8 mouse cellular contexts compared by ENCODE assay signal in genomic region chrX:7762921-7763197, GRCm38 (mm10). TPM values are rescaled to one million over a fixed set of nuclear protein-coding genes. Genes with fewer than 3 reads are reported as not detected.
DNase-seq lines count a peak whose midpoint lies in the region; ATAC-seq and TF ChIP-seq lines count a peak whose summit lies in the region.

No protein-coding gene starts in this region.

- no peak for TF ChIP-seq EP300 in ES-Bruce4 (IDR thresholded peaks at IDR 0.05; ENCODE audit: insufficient read depth, low read depth, low read length)

- H3K4me2 ChIP-seq in heart, embryonic 14.5 days (ENCODE audit: low read length) = peak overlapping the region; percentile 73
- H3K4me2 ChIP-seq in forebrain, embryonic 14.5 days (ENCODE audit: low read length) = peak overlapping the region; percentile 63
- H3K4me2 ChIP-seq in liver, embryonic 16.5 days (ENCODE audit: low read depth, low read length) = peak overlapping the region; percentile 77

- H3K36me3 ChIP-seq in heart, embryonic 14.5 days (ENCODE audit: control insufficient read depth, insufficient read depth, low read length) = peaks cover 17% of the 10 kb centered on the region; the same call in 1 of the 2 replicates
- peaks cover 18% of the 10 kb centered on the region for H3K36me3 ChIP-seq in ES-Bruce4 (ENCODE audit: control insufficient read depth, insufficient read depth, low read length, poor library complexity, severe bottlenecking)
- H3K36me3 ChIP-seq in forebrain, embryonic 14.5 days (ENCODE audit: control insufficient read depth, insufficient read depth, low read length) = peaks cover 6% of the 10 kb centered on the region; the same call in 1 of the 2 replicates
- no peaks in the 10 kb centered on the region for H3K36me3 ChIP-seq in liver, embryonic 16.5 days (ENCODE audit: control insufficient read depth, insufficient read depth)

- no peaks in the 10 kb centered on the region for H3K9me3 ChIP-seq in heart, embryonic 14.5 days (ENCODE audit: control insufficient read depth, low read length)
- no peaks in the 10 kb centered on the region for H3K9me3 ChIP-seq in ES-Bruce4 (replicated peaks; ENCODE audit: control insufficient read depth, insufficient read depth, low read length, poor library complexity, severe bottlenecking)
- H3K9me3 ChIP-seq in forebrain, embryonic 14.5 days (replicated peaks; ENCODE audit: control insufficient read depth, low read length) = no peaks in the 10 kb centered on the region
- H3K9me3 ChIP-seq in liver, embryonic 16.5 days (replicated peaks; ENCODE audit: control insufficient read depth, low read length) = no peaks in the 10 kb centered on the region; the same call in 1 of the 2 replicates

- H3K27me3 ChIP-seq in heart, embryonic 14.5 days (ENCODE audit: control insufficient read depth, insufficient read depth, low read length) = no peaks in the 10 kb centered on the region
- no peaks in the 10 kb centered on the region for H3K27me3 ChIP-seq in ES-Bruce4 (ENCODE audit: control insufficient read depth, insufficient read depth, low read length, poor library complexity, severe bottlenecking)
- H3K27me3 ChIP-seq in forebrain, embryonic 14.5 days (replicated peaks; ENCODE audit: control insufficient read depth, insufficient read depth, low read length) = no peaks in the 10 kb centered on the region
- no peaks in the 10 kb centered on the region for H3K27me3 ChIP-seq in liver, embryonic 16.5 days (ENCODE audit: control insufficient read depth, insufficient read depth, low read depth, low read length)

- 18% methylated on average over 21 of the region's 21 CpGs for WGBS in heart, embryonic 14.5 days
- 28% methylated on average over 21 of the region's 21 CpGs for WGBS in forebrain, embryonic 14.5 days
- WGBS in liver, embryonic 16.5 days (ENCODE audit: insufficient replicate concordance) = 17% methylated on average over 21 of the region's 21 CpGs

- peak; percentile 8; the same call in 1 of the 2 replicates for ATAC-seq in heart, embryonic 14.5 days (ENCODE audit: insufficient number of reproducible peaks, insufficient read depth, low FRiP score, low read depth)
- ATAC-seq in forebrain, embryonic 14.5 days = 0 out of 2 replicates have a peak, but pooled peaks have one; percentile 9
- peak; percentile 17 for ATAC-seq in liver, embryonic 16.5 days (ENCODE audit: low read depth)

- TF ChIP-seq POLR2A in ES-Bruce4 (IDR thresholded peaks at IDR 0.05; ENCODE audit: insufficient read depth, low read length) = no peak

- no peak for DNase-seq in heart, adult 18-20 months
- DNase-seq in forebrain, embryonic 14.5 days (ENCODE audit: low spot score) = no peak
- no peak for DNase-seq in thymus, postnatal 36 days
- no peak for DNase-seq in spleen, postnatal 4 days (ENCODE audit: low spot score in 2 of 2)
- no peak for DNase-seq in urinary bladder, postnatal 25 days (ENCODE audit: low spot score)

- peak overlapping the region; percentile 64 to 81 for H3K27ac ChIP-seq in heart, embryonic 14.5 days (replicated peaks in 1 of 2; ENCODE audit: control insufficient read depth in 1 of 2, insufficient read depth in 1 of 2, low read depth in 2 of 2, low read length in 2 of 2)
- H3K27ac ChIP-seq in ES-Bruce4 (ENCODE audit: insufficient read depth, low read length) = peak overlapping the region; percentile 96
- no peak overlapping the region for H3K27ac ChIP-seq in forebrain, embryonic 14.5 days (ENCODE audit: low read depth, low read length)
- peak overlapping the region; percentile 82 for H3K27ac ChIP-seq in liver, embryonic 16.5 days (ENCODE audit: low read length)

- H3K9ac ChIP-seq in heart, embryonic 14.5 days (ENCODE audit: low read length) = peak overlapping the region; percentile 84
- H3K9ac ChIP-seq in ES-Bruce4 (ENCODE audit: low read depth, poor library complexity, severe bottlenecking) = peak overlapping the region; percentile 96
- H3K9ac ChIP-seq in forebrain, embryonic 14.5 days (ENCODE audit: low read length) = peak overlapping the region; percentile 62
- H3K9ac ChIP-seq in liver, embryonic 16.5 days (ENCODE audit: low read depth, low read length) = peak overlapping the region; percentile 76

- peak overlapping the region; percentile 66 to 89 for H3K4me3 ChIP-seq in heart, embryonic 14.5 days (ENCODE audit: control insufficient read depth in 1 of 2, insufficient read depth in 1 of 2, low read depth in 1 of 2, low read length in 2 of 2)
- peak overlapping the region; percentile 92 for H3K4me3 ChIP-seq in ES-Bruce4 (ENCODE audit: low read depth, low read length)
- peak overlapping the region; percentile 53 for H3K4me3 ChIP-seq in forebrain, embryonic 14.5 days (ENCODE audit: low read depth, low read length)
- peak overlapping the region; percentile 74 for H3K4me3 ChIP-seq in liver, embryonic 16.5 days (ENCODE audit: low read depth, low read length)

- no peak for TF ChIP-seq CTCF in ES-Bruce4 (IDR thresholded peaks at IDR 0.05; ENCODE audit: low read depth, low read length)

- H3K4me1 ChIP-seq in heart, embryonic 14.5 days (ENCODE audit: control insufficient read depth in 2 of 2, insufficient read depth in 2 of 2, low read length in 2 of 2) = peaks cover 2 to 20% of the 10 kb centered on the region in 2 experiments; a peak in 3 of 4 replicates
- no peaks in the 10 kb centered on the region for H3K4me1 ChIP-seq in ES-Bruce4 (ENCODE audit: control insufficient read depth, insufficient read depth, low read length)
- H3K4me1 ChIP-seq in forebrain, embryonic 14.5 days (ENCODE audit: control insufficient read depth, insufficient read depth, low read length) = peaks cover 7% of the 10 kb centered on the region; the same call in 1 of the 2 replicates
- peaks cover 22% of the 10 kb centered on the region for H3K4me1 ChIP-seq in liver, embryonic 16.5 days (ENCODE audit: control insufficient read depth, low read depth, low read length)

RNA-seq across cellular contexts. Expression of gene Tfe3, which starts 0.5 kb away (rescaled TPM):
- polyA plus RNA-seq in heart, embryonic 14.5 days (2014; fragmentation: Nextera tagmentation; extraction: Ambion mirVana) = 13.1 and 14.5 TPM in 2 replicates
- 10 to 100 TPM; 12.6 to 13.0 TPM for total RNA-seq in heart, adult 18-20 months (2021)
- polyA plus RNA-seq in ES-Bruce4 (2011; ENCODE audit: insufficient read depth, insufficient read length, low read depth, missing spikeins) = 65.8 and 81.6 TPM in 2 replicates
- 16.1 and 23.9 TPM in 2 replicates for polyA plus RNA-seq in forebrain, embryonic 14.5 days (2014; fragmentation: Nextera tagmentation; extraction: Ambion mirVana)
- polyA plus RNA-seq in liver, embryonic 16.5 days (2015; fragmentation: Nextera tagmentation; extraction: Ambion mirVana) = 9.5 and 11.4 TPM in 2 replicates

RNA-seq across cellular contexts. Expression of gene Ccdc120, which starts 12.2 kb away (rescaled TPM):
- 4.7 and 5.9 TPM in 2 replicates for polyA plus RNA-seq in heart, embryonic 14.5 days (2014; fragmentation: Nextera tagmentation; extraction: Ambion mirVana)
- under 1 TPM; 0.59 to 0.67 TPM for total RNA-seq in heart, adult 18-20 months (2021)
- 20.4 and 28.9 TPM in 2 replicates for polyA plus RNA-seq in ES-Bruce4 (2011; ENCODE audit: insufficient read depth, insufficient read length, low read depth, missing spikeins)
- polyA plus RNA-seq in forebrain, embryonic 14.5 days (2014; fragmentation: Nextera tagmentation; extraction: Ambion mirVana) = 43.8 and 45.3 TPM in 2 replicates
- 1.6 and 1.9 TPM in 2 replicates for polyA plus RNA-seq in liver, embryonic 16.5 days (2015; fragmentation: Nextera tagmentation; extraction: Ambion mirVana)

RNA-seq across cellular contexts. Expression of gene Gripap1, which starts 26.7 kb away (rescaled TPM):
- polyA plus RNA-seq in heart, embryonic 14.5 days (2014; fragmentation: Nextera tagmentation; extraction: Ambion mirVana) = 25.0 and 26.6 TPM in 2 replicates
- 10 to 100 TPM; 20.5 to 22.9 TPM for total RNA-seq in heart, adult 18-20 months (2021)
- polyA plus RNA-seq in ES-Bruce4 (2011; ENCODE audit: insufficient read depth, insufficient read length, low read depth, missing spikeins) = 18.5 and 19.2 TPM in 2 replicates
- polyA plus RNA-seq in forebrain, embryonic 14.5 days (2014; fragmentation: Nextera tagmentation; extraction: Ambion mirVana) = 44.0 and 50.4 TPM in 2 replicates
- polyA plus RNA-seq in liver, embryonic 16.5 days (2015; fragmentation: Nextera tagmentation; extraction: Ambion mirVana) = 27.7 and 28.9 TPM in 2 replicates

RNA-seq across cellular contexts. Expression of gene Praf2, which starts 34.6 kb away (rescaled TPM):
- 36.3 and 40.8 TPM in 2 replicates for polyA plus RNA-seq in heart, embryonic 14.5 days (2014; fragmentation: Nextera tagmentation; extraction: Ambion mirVana)
- total RNA-seq in heart, adult 18-20 months (2021) = 1 to 10 TPM; 5.1 to 5.3 TPM
- 53.8 and 67.7 TPM in 2 replicates for polyA plus RNA-seq in ES-Bruce4 (2011; ENCODE audit: insufficient read depth, insufficient read length, low read depth, missing spikeins)
- 139 and 145 TPM in 2 replicates for polyA plus RNA-seq in forebrain, embryonic 14.5 days (2014; fragmentation: Nextera tagmentation; extraction: Ambion mirVana)
- 5.2 and 6.0 TPM in 2 replicates for polyA plus RNA-seq in liver, embryonic 16.5 days (2015; fragmentation: Nextera tagmentation; extraction: Ambion mirVana)

RNA-seq across cellular contexts. Expression of gene Gm45208, which starts 40.8 kb away (rescaled TPM):
- polyA plus RNA-seq in heart, embryonic 14.5 days (2014; fragmentation: Nextera tagmentation; extraction: Ambion mirVana) = not detected in 2 replicates
- not detected for total RNA-seq in heart, adult 18-20 months (2021)
- not detected in 2 replicates for polyA plus RNA-seq in ES-Bruce4 (2011; ENCODE audit: insufficient read depth, insufficient read length, low read depth, missing spikeins)
- polyA plus RNA-seq in forebrain, embryonic 14.5 days (2014; fragmentation: Nextera tagmentation; extraction: Ambion mirVana) = not detected in 2 replicates
- 0.27 and 0.51 TPM in 2 replicates for polyA plus RNA-seq in liver, embryonic 16.5 days (2015; fragmentation: Nextera tagmentation; extraction: Ambion mirVana)
